Mouse (Mus musculus): ENCODE data around the gene Padi1. TPM values are rescaled to one million over a fixed set of nuclear protein-coding genes. Genes with fewer than 3 reads are reported as not detected.

Gene Padi1
- total and polyA plus RNA-seq, 2 experiments from 2014 or later = not detected

- DNase-seq (ENCODE audit: low spot score) (no peak), ATAC-seq (ENCODE audit: insufficient read depth, low read depth) (no peak)
- TF ChIP-seq CTCF (IDR thresholded peaks at IDR 0.05; ENCODE audit: low read depth) = no peak
- no peak for TF ChIP-seq EP300 (IDR thresholded peaks at IDR 0.05; ENCODE audit: low read depth)
- Histone ChIP-seq H3K36me3 (replicated peaks; ENCODE audit: control insufficient read depth, insufficient read depth, low read length) (no peaks in the 10 kb centered on the region), H3K9ac (replicated peaks; ENCODE audit: low read depth, low read length) (no peak overlapping the region), H3K27me3 (ENCODE audit: control insufficient read depth, insufficient read depth, low read length) (no peaks in the 10 kb centered on the region), H3K4me1 (ENCODE audit: control insufficient read depth, insufficient read depth) (no peaks in the 10 kb centered on the region), H3K4me3 (ENCODE audit: low read depth, low read length) (no peak overlapping the region), H3K9me3 (replicated peaks; ENCODE audit: control insufficient read depth, low read length) (no peaks in the 10 kb centered on the region), H3K4me2 (ENCODE audit: low read depth, low read length) (no peak overlapping the region), H3K27ac (ENCODE audit: low read depth) (no peak overlapping the region)
- WGBS = 94% methylated on average over 13 of the region's 13 CpGs
Observed at GRCm38 (mm10) chr4:140881771-140882170, 36.2 kb upstream of the Padi1 start.

- Histone ChIP-seq H3K27ac (ENCODE audit: low read depth) (no peak overlapping the region), H3K4me2 (ENCODE audit: low read depth, low read length) (no peak overlapping the region), H3K9me3 (replicated peaks; ENCODE audit: control insufficient read depth, low read length) (no peaks in the 10 kb centered on the region), H3K4me3 (ENCODE audit: low read depth, low read length) (no peak overlapping the region), H3K4me1 (ENCODE audit: control insufficient read depth, insufficient read depth) (no peaks in the 10 kb centered on the region), H3K27me3 (ENCODE audit: control insufficient read depth, insufficient read depth, low read length) (no peaks in the 10 kb centered on the region), H3K9ac (replicated peaks; ENCODE audit: low read depth, low read length) (no peak overlapping the region), H3K36me3 (replicated peaks; ENCODE audit: control insufficient read depth, insufficient read depth, low read length) (no peaks in the 10 kb centered on the region)
- TF ChIP-seq EP300 (IDR thresholded peaks at IDR 0.05; ENCODE audit: low read depth) (no peak), CTCF (IDR thresholded peaks at IDR 0.05; ENCODE audit: low read depth) (no peak)
- DNase-seq (ENCODE audit: low spot score) (no peak), ATAC-seq (ENCODE audit: insufficient read depth, low read depth) (no peak)
- 86% methylated on average over 8 of the region's 8 CpGs for WGBS
Observed at GRCm38 (mm10) chr4:140881026-140881670, 35.6 kb upstream of the Padi1 start.

- Histone ChIP-seq H3K9ac (replicated peaks; ENCODE audit: low read depth, low read length) (no peak overlapping the region), H3K36me3 (replicated peaks; ENCODE audit: control insufficient read depth, insufficient read depth, low read length) (no peaks in the 10 kb centered on the region), H3K4me2 (ENCODE audit: low read depth, low read length) (no peak overlapping the region), H3K4me1 (ENCODE audit: control insufficient read depth, insufficient read depth) (no peaks in the 10 kb centered on the region), H3K27me3 (ENCODE audit: control insufficient read depth, insufficient read depth, low read length) (no peaks in the 10 kb centered on the region), H3K27ac (ENCODE audit: low read depth) (no peak overlapping the region), H3K9me3 (replicated peaks; ENCODE audit: control insufficient read depth, low read length) (no peaks in the 10 kb centered on the region), H3K4me3 (ENCODE audit: low read depth, low read length) (no peak overlapping the region)
- DNase-seq (ENCODE audit: low spot score) (no peak), ATAC-seq (ENCODE audit: insufficient read depth, low read depth) (no peak)
- 74% methylated on average over 3 of the region's 3 CpGs for WGBS
- no peak for TF ChIP-seq CTCF (IDR thresholded peaks at IDR 0.05; ENCODE audit: low read depth)
- no peak for TF ChIP-seq EP300 (IDR thresholded peaks at IDR 0.05; ENCODE audit: low read depth)
Observed at GRCm38 (mm10) chr4:140880207-140880606, 34.6 kb upstream of the Padi1 start.

GRCm38 (mm10) chr4:140879739-140880138, 34.2 kb upstream of the Padi1 start:
- H3K36me3 ChIP-seq (replicated peaks; ENCODE audit: control insufficient read depth, insufficient read depth, low read length) = no peaks in the 10 kb centered on the region
- H3K27me3 ChIP-seq (ENCODE audit: control insufficient read depth, insufficient read depth, low read length) = no peaks in the 10 kb centered on the region
- no peaks in the 10 kb centered on the region for H3K9me3 ChIP-seq (replicated peaks; ENCODE audit: control insufficient read depth, low read length)
- no peak overlapping the region for H3K4me3 ChIP-seq (ENCODE audit: low read depth, low read length)
- H3K4me1 ChIP-seq (ENCODE audit: control insufficient read depth, insufficient read depth) = no peaks in the 10 kb centered on the region
- ATAC-seq (ENCODE audit: insufficient read depth, low read depth) (no peak), DNase-seq (ENCODE audit: low spot score) (no peak)
- no peak overlapping the region for H3K9ac ChIP-seq (replicated peaks; ENCODE audit: low read depth, low read length)
- H3K27ac ChIP-seq (ENCODE audit: low read depth) = no peak overlapping the region
- WGBS = 62% methylated on average over 4 of the region's 4 CpGs
- no peak for TF ChIP-seq EP300 (IDR thresholded peaks at IDR 0.05; ENCODE audit: low read depth)
- no peak for TF ChIP-seq CTCF (IDR thresholded peaks at IDR 0.05; ENCODE audit: low read depth)
- H3K4me2 ChIP-seq (ENCODE audit: low read depth, low read length) = no peak overlapping the region

GRCm38 (mm10) chr4:140879116-140879515, 33.5 kb upstream of the Padi1 start:
- H3K4me3 ChIP-seq (ENCODE audit: low read depth, low read length) = no peak overlapping the region
- no peak for DNase-seq (ENCODE audit: low spot score)
- ATAC-seq (ENCODE audit: insufficient read depth, low read depth) = no peak
- TF ChIP-seq CTCF (IDR thresholded peaks at IDR 0.05; ENCODE audit: low read depth) = no peak
- TF ChIP-seq EP300 (IDR thresholded peaks at IDR 0.05; ENCODE audit: low read depth) = no peak
- H3K9ac ChIP-seq (replicated peaks; ENCODE audit: low read depth, low read length) = no peak overlapping the region
- H3K27ac ChIP-seq (ENCODE audit: low read depth) = no peak overlapping the region
- WGBS = 89% methylated on average over 6 of the region's 6 CpGs
- H3K9me3 ChIP-seq (replicated peaks; ENCODE audit: control insufficient read depth, low read length) = 0 out of 2 replicates have a peak, but pooled peaks cover 4% of the 10 kb centered on the region
- no peaks in the 10 kb centered on the region for H3K27me3 ChIP-seq (ENCODE audit: control insufficient read depth, insufficient read depth, low read length)
- no peak overlapping the region for H3K4me2 ChIP-seq (ENCODE audit: low read depth, low read length)
- no peaks in the 10 kb centered on the region for H3K4me1 ChIP-seq (ENCODE audit: control insufficient read depth, insufficient read depth)
- no peaks in the 10 kb centered on the region for H3K36me3 ChIP-seq (replicated peaks; ENCODE audit: control insufficient read depth, insufficient read depth, low read length)

- TF ChIP-seq CTCF (IDR thresholded peaks at IDR 0.05; ENCODE audit: low read depth) (no peak), EP300 (IDR thresholded peaks at IDR 0.05; ENCODE audit: low read depth) (no peak)
- 84% methylated on average over 9 of the region's 9 CpGs for WGBS
- no peaks in the 10 kb centered on the region for H3K36me3 ChIP-seq (replicated peaks; ENCODE audit: control insufficient read depth, insufficient read depth, low read length)
- H3K27me3 ChIP-seq (ENCODE audit: control insufficient read depth, insufficient read depth, low read length) = no peaks in the 10 kb centered on the region
- ATAC-seq (ENCODE audit: insufficient read depth, low read depth) (no peak), DNase-seq (ENCODE audit: low spot score) (no peak)
- no peak overlapping the region for H3K27ac ChIP-seq (ENCODE audit: low read depth)
- H3K4me3 ChIP-seq (ENCODE audit: low read depth, low read length) = no peak overlapping the region
- H3K4me1 ChIP-seq (ENCODE audit: control insufficient read depth, insufficient read depth) = no peaks in the 10 kb centered on the region
- no peak overlapping the region for H3K9ac ChIP-seq (replicated peaks; ENCODE audit: low read depth, low read length)
- H3K4me2 ChIP-seq (ENCODE audit: low read depth, low read length) = no peak overlapping the region
- H3K9me3 ChIP-seq (replicated peaks; ENCODE audit: control insufficient read depth, low read length) = 0 out of 2 replicates have a peak, but pooled peaks cover 7% of the 10 kb centered on the region
Observed at GRCm38 (mm10) chr4:140878655-140879054, 33.1 kb upstream of the Padi1 start.
